Mouse (Mus musculus) right cerebral cortex, adult 18-20 months (tissue): ENCODE results near the gene Ppfibp1.

ENCODE experiments used
- DNase-seq: peaks from one replicate; pipeline ENCODE4 v3.0.0; 2022; ENCODE audit warnings: mixed read lengths

Ppfibp1 gene

GRCm38 (mm10) chr6:147053785-147054646, 165.7 kb downstream of the Ppfibp1 start:
- DNase-seq = no peak

GRCm38 (mm10) chr6:147055374-147055977, 167.2 kb downstream of the Ppfibp1 start:
- no peak for DNase-seq

- DNase-seq = no peak
These were observed 171.0 kb downstream of the Ppfibp1 start for GRCm38 (mm10) chr6:147059326-147059725.

GRCm38 (mm10) chr6:147061630-147062029, 173.3 kb downstream of the Ppfibp1 start:
- DNase-seq = no peak

GRCm38 (mm10) chr6:147062034-147062433, 173.7 kb downstream of the Ppfibp1 start:
- no peak for DNase-seq

GRCm38 (mm10) chr6:147062694-147063093, 174.4 kb downstream of the Ppfibp1 start:
- no peak for DNase-seq

- no peak for DNase-seq
These were observed 176.1 kb downstream of the Ppfibp1 start for GRCm38 (mm10) chr6:147064226-147064943.

- DNase-seq = no peak
These were observed 176.6 kb downstream of the Ppfibp1 start for GRCm38 (mm10) chr6:147064944-147065261.

GRCm38 (mm10) chr6:147075808-147076387, 187.6 kb downstream of the Ppfibp1 start:
- DNase-seq = no peak

GRCm38 (mm10) chr6:147076878-147077277, 188.6 kb downstream of the Ppfibp1 start:
- no peak for DNase-seq

- no peak for DNase-seq
These were observed 191.6 kb downstream of the Ppfibp1 start for GRCm38 (mm10) chr6:147079919-147080318.
